Mouse (Mus musculus): ENCODE data around the gene Ube2r2.

Gene Ube2r2

DNA sequence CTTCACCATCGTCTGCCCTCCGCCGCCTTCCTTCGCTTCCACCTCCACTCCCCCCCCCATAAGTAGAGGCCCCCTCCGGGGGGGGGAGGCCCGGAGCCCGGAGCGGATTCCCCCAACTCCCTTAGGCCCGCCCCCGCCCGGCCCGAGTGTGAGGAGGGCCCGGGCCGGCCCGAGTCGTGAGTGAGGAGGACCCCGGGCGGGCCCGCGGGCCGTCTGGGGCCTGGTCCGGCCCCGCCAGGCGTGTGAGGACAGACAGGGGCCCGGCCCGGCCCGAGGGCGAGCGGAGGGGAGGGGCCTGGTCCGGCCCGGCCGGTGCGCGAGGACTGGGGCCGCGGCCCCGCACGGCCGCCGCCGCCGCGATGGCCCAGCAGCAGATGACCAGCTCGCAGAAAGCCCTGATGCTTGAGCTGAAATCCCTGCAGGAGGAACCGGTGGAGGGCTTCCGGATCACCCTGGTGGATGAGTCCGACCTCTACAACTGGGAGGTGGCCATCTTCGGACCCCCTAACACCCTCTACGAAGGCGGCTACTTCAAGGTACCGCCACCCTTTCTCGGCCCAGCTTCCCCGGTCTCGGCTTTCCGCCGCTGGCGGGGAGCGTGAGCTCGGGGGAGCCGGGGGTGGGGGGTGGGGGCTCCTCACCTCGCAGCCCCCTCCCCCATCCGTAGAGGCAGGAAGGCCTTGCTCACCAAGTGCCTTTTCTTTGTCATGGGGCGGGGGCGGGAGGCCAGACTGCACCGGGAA is at the start of gene Ube2r2:
TSS of gene Ube2r2 (plus strand) at position 33 of the 743 bp plus-strand sequence.
- DNase-seq, result peak; percentile 43

DNA sequence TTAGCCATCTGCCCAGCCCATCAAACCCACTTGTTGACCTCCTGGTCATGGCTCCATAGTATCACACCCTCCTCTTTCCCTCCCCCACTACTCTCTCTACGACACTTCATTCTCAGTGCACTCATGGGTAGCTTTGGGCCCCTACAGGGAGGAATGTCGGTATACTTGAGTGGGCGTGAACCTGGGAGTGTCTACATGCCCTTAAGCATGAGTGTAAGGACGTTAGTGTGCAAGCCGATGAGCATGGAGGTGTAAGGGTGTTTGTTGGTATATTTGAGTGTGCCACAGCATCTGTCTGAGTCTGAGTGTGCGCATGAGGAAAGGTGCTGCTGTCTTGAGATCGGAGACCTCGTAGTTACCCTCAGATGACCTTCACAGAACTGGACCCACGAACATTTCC is 48.6 kb upstream of the Ube2r2 start:
- no peak for DNase-seq

DNA sequence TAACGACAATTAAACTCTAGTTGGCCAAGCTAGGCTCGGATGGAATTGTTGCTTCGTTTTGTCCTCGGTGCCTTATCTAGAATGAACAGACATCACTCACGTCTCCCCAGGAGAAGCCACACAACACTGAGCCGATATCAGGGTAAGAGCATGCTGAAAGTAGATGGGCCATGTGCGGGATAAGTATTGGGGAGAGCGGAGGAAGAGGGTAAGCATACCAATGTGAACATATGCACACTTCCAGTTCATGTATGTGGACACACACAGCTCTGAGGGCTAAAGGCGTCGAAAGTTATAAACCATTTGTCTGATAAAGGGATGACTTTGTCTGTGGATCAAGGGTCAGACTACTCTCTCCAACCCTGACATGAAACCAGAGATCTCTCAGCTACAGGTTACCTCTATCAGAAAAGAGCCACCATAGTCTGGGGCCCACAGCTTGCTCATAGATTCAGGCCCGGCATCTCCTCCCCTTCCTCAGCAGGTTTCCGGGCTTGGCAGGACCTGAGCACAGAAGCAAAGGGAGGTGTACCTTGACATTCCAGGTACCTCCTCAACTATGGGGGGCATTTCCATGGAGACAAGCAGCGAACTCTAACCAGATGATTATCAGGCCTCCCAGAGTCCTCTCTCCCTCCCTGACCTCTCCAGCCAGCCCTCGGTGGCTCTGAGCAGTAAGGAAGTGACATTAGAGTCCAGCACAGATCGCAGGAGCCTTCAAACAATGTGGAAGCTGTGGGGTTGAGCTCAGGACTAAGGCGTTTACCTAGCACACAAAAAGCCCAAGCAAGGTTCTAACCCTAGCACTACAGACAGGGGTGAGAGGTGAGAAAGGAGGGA is 47.9 kb upstream of the Ube2r2 start:
- no peak for DNase-seq

DNA sequence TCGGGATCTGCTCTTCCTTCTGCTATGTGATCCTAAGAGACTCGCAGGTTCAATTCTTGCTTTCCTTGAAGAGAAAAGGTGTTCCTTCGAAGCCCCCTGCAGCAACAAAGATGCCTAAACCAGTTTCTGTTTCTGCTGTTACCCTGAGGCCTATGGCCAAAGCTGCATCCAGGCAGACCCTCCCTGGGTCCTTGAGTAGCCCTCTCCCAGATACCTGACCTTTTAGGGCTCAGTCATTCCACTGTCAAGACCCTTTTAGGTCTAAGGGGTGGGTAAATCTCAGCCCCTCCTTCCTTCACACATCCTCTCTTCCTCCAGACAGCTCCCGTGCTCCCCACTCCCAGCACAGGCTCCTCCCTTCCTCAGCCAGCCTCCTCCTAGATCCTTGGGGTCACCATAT is 46.4 kb upstream of the Ube2r2 start:
- no peak for DNase-seq

DNA sequence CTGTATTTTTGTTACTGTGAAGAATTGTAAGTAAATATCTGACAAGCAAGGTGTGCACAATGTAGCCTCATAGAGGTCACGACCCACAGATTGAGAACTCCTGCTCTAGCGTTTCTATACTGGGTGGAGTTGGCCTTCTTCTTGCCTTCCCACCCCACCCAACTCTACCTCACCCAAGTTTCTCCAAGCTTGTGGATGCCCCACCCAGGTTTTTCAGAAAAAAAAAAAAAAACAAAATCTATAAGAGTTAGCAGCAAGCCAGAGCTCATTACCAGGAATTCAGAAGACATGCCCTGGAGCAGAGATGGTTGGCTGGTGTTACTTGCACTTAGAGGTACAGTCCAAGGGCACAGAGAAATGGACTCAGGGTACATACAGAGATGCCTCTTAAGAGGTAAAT is 45.8 kb upstream of the Ube2r2 start:
- DNase-seq, result no peak

DNA sequence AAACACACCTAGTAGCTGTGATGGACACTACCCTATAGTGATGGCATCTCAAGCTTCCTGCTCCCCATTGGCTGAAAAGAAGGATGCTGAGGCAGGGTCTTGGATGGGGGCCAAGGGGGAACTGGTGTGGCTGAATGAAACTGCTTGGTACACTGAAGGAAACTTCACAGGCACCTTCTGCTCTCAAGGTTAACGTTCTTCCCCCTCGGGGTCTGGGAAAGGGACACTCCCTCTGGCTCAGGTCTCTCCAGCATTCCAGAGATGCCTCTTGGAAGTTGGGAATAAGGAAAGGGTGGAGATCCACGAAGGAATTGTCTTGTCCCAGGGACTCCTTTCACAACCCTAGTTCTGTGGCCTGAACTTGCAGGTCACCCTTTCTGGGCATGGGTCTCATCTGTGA is 44.2 kb upstream of the Ube2r2 start:
- DNase-seq, result no peak

DNA sequence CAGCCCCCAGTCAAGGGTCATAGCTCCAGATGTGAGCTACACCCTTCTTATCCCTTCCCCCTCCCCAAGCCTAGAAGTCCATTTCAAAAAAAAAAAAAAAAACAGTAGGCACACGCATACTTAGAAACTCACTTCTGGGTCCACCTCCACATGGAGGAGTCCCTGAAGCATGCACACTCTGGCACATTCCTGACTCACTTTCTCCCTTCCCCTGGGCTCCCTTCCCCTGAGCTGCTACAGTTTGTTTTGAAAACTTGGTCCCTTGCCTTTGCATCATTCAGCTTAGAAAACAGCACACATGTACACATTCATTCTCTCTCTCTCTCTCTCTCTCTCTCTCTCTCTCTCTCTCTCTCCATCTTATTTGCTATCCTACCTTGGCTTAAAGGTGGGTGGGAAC is 42.6 kb upstream of the Ube2r2 start:
- no peak for DNase-seq

DNA sequence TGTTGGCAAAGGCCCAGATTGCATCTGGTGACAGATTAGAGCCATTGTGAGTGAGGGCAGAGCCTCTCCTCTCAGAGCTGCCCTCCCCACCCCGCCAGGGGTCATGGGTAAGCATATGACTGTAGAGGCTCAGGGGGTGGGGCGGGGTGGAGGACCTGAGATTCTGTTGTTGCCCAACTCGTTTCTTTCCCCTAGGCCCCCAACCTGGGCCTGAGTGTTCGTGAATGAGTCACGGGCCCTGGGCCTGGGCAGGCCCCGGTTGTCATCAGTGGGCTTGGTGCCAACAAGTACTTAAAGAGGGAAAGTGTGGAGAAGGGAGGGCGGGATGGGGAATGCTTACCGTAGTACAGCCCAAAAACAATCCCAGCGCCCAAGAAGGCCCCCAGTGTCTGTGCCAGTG is 41.2 kb upstream of the Ube2r2 start:
- peak; percentile 60 for DNase-seq

DNA sequence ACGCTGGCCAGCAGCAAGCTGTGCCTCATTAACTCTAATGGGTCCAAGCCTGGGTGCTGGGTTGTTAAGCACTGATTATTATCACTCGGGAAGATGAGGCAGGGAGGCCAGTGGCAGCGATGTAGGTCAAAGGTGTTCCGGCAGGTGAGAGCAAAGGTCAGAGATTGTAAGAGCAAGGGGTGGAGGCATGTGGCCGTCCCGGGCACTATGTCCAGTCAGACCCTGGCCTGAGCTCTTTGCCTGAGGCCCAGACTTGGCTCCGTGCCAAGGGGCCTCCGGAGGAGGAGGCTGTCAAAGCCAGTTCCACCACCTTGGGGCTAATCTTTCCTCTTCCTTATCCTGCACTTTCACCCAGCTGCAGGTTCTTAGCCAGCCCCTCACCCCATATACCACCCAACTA is 39.4 kb upstream of the Ube2r2 start:
- DNase-seq, result no peak

DNA sequence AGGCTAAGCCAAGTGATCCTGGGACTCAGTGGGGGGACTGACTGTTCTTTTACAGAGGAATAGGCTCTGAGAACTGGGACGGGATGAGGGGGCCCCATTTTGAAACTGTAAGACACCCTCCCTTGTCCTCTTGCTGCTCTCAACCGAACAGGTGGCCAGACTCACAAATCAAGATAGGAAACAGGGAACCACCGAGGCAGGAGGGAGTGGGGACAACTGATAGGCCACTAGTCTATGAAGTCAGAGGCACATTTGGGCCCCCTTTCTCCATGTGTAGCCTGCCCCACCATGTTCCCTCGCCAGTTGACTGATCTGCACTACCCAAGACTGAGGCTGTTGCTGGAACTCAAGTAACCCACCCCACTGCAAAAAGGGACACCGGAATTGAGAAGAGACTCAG is 38.7 kb upstream of the Ube2r2 start:
- DNase-seq, result no peak

DNA sequence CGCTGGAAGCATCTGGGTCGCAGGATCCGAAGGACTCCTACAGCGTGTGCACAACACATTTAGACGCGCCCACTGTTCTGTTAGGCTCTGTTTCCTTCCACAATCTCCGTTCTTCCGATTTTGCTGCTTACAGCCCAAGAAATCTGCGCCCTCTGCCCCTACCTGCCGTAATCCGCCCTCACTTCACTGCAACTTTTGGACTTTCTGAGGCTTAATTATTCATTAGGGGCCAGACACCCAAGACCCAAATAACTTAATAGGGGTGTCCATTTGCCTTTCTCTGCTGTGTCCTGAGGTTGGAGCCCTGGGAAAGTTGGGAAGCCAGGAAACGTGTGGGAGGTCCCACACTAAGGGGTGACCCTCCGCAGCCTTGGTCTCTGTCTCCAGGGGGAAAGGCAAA is 38.2 kb upstream of the Ube2r2 start:
- no peak for DNase-seq

DNA sequence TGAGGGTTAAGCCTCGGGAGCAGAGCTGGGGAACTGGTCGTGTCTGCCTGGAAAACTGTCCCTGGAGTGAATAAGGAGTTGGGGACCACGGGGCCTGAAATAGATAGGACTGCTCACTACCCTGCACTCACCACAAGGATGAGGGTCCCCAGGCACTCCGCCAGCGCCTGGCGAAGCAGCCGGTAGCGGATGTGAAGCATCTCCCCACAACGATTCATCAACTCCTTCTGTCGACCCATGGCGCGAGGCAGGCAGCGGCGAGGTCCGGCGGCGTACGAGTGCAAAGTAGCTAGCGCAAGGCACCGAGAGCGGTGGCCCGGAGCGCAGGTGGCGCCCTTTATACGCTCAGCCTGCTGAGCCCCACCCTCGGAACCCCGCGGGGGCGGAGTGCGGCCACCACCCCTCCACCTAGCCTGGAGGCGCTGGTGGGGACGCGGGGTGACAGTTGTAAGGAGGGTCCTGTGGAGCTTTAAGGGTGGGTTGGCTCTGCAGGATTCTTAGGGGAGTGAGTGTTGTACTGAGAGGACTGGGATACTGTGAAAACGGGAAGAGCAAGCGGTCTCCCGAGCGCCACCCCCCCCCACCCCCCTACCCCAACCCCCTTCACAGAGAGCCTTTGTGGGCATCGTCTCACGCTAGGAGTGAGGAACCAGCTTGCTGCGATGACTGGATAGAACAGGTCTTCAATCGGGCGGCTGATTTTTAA is 37.5 kb upstream of the Ube2r2 start, which contains the start of gene Aqp3:
TSS of gene Aqp3 (minus strand) at position 313 of the 706 bp plus-strand sequence.
- peak; percentile 40 for DNase-seq

DNA sequence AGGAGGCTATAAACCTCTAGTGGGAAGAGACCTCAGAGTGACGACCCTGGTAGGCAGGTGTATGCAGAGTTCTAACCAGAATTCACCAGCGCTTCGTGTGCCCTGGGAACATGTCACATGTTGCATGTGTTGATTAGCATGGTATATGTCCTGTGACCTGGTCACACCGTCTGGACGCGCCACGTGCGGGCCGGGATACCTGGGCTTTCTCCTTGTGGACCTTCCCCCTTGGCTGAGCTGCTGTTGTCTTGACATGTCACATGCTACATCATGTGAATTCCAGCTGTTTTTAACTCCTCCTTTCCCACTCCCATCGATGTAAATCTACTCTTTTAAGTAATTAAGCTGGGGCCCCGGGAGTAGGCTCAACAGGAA is 37.0 kb upstream of the Ube2r2 start:
- no peak for DNase-seq

DNA sequence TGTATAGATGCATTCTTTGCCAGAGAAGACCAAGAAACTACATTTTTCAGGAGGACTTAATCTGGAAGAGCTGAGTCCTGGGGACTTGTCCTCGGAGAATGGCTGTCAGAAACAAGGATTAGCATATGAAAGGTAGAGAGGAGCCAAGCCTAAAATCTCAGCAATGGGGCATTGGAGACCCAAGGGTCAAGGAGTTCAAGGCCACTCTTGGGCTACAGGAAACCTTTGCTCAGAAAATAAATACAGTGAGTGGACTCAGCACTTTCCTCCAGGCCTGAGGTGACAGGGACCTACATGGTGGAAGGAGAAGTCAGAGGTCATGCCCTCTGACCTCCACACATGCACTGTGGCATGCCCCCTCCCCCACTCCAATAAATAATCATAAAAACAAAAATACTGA is 34.6 kb upstream of the Ube2r2 start:
- no peak for DNase-seq

DNA sequence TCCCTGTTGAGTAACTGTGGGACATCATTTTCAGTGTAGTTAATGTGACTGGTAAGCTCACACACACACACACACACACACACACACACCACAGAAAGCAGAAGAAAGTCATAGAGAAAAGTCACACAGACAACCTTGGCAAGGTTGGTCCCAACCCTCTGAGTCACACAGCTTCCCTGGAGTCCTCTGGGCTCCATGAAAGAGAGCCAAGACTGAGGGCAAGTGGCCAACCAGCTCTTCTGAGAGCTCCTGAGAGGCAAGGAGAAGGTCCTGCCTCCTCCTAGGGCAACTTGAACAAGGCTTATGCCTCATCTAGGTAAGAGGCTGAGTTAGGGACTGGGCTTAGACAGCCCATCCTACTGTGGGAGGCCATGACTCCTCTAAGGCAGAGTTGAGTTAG is 32.6 kb upstream of the Ube2r2 start:
- peak; percentile 71 for DNase-seq

DNA sequence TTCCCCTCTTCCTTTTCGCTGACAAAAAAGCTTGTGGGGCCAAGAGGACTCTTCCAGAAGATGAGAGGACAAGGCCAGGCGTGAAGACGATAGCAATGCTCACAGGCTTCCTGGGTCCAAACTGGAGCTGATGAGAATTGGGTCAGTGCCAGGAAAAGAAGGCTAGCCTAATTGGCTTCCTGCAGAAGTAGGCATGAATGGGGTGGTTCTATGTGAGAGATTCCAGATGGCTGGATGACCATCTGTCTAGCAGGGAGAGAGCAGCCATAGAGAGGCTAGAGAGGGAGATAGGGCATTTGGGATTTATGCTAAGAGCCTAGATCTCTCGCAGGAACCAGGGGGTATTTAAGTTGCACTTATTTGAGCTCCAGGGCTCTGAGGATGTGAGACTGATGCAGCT is 28.1 kb upstream of the Ube2r2 start:
- no peak for DNase-seq

DNA sequence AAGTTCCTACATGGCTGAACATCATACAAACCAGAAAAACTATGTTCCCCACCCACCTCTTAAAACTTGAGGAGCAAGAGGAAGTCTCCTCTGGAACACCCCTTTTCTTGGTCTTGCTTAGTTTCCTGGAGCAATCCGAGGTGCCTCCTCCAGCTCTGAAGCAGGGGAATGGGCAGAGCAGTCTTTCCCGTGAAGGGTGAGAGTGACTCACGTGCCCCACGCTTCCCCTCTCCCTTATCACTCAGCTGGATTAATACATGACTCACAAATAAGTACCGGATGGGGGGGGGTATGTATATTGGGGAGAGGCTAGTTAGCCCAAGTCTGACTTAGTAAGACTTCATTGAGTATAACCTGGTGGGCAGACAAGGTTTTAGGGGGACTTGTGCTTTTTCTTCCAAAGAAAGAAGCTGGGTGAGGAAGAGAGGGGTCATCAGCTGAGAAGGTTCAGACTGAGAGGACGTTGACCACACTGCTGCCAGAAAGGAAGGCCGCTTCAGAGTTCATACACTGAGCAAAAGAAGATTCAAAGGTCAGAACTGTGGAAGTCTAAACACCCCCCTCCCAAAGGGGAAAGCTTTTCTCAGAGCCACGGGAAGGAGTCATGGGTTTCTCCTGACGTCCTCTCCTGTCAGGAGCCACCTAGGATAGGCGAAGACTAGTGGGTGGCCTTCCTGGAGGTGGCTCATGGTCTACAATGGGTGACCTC is 26.7 kb upstream of the Ube2r2 start:
- DNase-seq, result no peak

DNA sequence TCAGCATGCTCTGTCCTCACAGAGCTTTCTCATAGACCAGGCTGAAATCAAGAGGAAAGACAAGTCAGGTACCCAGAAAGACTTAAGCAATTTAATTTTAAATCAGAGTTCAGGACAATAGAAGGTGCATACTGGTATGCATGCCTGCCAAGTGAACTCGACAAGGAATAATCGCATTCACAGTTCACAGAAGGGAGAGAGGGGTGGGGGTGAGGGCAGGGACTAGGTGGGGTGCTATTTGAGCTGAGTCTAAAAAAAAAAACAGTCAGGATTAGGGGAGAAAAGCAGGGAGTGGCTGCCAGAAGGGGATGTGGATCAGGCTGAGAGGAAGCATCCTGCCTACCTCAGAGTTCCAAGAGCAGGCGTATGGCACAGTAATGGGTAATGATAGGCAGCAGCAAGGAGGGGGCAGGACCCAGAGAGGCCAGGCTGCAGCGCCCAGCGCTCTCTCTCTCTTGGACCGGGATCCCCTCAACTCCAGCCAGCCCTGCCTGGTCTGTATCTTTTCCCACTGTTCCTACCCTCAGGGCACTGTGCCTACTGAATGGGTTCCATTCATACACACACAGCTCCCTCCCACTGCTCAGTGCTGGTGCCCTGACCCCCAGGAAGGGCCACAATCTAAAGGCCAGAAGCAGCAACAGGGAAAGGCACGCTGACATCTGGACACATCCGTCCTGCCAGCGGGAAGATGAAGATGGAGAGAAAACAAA is 21.0 kb upstream of the Ube2r2 start:
- no peak for DNase-seq

DNA sequence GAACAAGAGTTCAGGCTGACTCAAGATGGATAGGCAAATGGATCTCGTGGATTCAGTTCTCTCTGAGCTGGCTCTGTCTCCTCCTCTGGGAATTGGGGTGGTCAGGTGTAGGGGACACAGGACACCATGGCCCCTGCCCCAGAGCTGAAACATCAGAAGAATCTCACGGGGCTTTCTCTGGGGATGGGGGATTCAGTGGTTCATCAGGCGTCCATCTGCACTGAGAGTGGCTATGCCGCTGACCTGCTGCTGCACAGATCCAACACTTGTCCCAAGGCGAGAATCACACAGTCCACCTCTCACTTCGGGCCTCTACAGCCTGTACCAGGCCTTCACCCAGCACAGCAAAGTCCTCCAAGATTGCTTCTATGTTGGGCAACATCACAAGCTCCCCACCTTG is 20.5 kb upstream of the Ube2r2 start:
- no peak for DNase-seq

DNA sequence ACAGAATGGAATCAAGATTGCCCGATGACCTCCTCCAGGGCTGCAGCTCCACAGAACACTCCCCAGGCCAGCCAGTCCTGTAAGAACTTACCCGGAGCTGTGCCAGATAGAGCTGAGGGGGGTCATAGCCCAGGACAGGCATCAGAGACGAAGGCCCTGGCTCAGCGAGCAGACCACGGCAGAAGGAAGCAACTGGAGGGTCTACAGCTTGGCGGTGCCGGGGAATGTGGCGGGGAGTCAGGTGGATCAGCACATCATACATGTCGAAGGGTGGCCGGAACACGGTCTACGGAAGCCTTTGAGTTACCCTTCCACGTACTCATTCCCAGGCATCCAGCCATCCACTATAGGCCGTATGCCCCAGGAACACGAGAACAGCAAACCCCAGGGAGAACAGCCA is 19.8 kb upstream of the Ube2r2 start:
- no peak for DNase-seq

DNA sequence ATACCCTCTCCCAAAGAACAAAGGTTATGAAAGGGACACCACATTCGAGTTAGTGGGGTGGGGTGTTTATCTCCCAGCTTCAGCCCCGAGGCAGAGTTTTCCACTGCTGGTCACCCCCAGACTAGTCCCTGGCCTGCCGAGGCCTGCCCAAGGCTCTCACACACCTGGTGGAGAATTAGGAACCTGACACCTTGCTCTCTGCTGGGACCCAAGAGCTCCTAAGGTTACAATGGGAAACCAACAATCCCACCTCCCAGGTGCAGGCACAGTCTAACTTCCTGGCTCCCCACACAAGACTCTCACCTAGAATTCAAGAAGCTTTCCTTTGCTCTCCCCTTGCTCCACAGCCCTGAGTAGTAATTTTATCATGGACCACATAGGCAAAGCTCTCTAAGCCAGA is 18.7 kb upstream of the Ube2r2 start:
- DNase-seq, result no peak

DNA sequence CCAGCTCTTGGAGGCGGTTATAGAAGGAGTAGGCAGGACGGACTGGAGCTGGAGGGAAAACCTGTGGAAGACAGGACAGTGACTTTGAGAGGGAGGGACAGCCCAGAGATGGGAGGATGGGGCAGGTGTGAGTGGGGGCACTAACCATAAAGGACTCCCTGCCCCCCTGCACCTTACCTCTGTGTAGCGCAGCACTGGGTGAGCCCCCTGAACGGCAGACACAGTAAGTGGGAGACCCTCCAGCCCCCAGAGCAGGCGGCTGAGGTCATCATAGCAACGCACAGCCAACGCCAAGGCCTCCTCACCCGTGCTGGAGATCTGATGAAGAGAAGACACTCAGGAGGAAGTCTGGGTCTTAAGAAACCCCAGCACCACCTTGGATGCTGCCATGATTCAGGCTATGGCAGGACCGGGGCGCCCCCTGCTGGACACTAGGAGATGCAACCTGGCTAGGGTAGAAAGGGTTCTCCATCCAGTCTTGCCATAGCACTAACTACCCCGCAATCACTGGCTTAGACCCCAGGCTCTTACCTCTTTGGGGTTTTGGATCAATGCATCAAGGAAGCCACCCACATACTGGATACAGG is 16.7 kb upstream of the Ube2r2 start:
- DNase-seq, result peak; percentile 79
